Mouse (Mus musculus): ENCODE measurements around the gene Hpca.

DNA sequence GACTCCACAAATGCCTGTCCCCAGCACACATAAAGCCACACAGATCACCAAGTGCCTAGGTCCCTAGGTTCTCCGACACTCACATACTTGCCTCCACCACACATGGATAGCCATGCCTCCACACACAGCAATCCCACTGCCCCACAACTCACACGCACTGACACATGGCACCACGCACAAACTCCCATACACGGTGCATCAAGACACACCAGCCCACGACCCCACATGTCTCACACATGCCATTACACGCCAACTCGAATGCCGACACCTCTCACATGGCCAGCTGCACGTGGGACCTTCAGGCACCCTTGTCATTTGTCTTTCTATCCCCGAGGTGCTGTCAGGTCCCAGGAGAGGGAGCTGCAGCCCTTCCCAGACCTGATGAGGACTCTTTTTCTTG lies 2.1 kb downstream of the Hpca start:
- TF ChIP-seq EP300 (IDR thresholded peaks at IDR 0.05) (no peak), CTCF (IDR thresholded peaks at IDR 0.05) (no peak)
